Mouse (Mus musculus): ENCODE results near the gene Gm10037.
"Not testable (repeated sequence)": the region's sequence is repeated elsewhere in the genome, so short reads cannot be mapped to it uniquely, and the experiment has no call there.

The Gm10037 gene

GRCm38 (mm10) chr13:67830911-67831336, at the start of gene Gm10037:
TSS of gene Gm10037 (plus strand) at chr13:67831106.
- peak; percentile 53 for DNase-seq (ENCODE audit: low spot score)

DNA sequence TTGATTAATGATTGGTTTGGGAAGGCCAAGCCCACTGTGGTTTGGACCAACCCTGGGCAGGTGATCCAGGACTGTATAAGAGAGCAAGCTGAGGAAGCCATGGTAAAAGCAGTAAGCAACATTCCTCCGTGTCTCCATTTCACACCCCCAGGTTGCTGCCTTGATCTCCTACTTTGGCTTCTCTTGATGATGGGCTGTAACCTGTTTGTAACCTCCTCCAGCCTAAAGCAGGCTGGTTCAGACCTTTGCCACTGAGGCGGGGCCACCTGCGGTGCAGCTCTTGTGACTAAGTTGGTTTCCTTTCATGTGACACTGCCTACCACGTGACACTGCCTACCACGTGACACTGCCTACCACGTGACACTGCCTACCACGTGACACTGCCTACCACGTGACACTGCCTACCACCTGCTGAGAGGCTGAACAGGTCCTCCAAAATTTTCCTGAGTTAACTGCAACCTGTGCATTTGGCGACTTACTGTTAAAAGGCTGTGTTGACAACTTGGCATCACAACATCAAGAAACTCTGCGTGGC, 38.9 kb upstream of the Gm10037 start:
- DNase-seq (ENCODE audit: low spot score), result no peak

- DNase-seq (ENCODE audit: low spot score), result no peak
These were observed 32.3 kb upstream of the Gm10037 start for GRCm38 (mm10) chr13:67798618-67799017.

- DNase-seq (ENCODE audit: low spot score), result not testable (repeated sequence)
These were observed 31.8 kb upstream of the Gm10037 start for GRCm38 (mm10) chr13:67799151-67799550.

DNA sequence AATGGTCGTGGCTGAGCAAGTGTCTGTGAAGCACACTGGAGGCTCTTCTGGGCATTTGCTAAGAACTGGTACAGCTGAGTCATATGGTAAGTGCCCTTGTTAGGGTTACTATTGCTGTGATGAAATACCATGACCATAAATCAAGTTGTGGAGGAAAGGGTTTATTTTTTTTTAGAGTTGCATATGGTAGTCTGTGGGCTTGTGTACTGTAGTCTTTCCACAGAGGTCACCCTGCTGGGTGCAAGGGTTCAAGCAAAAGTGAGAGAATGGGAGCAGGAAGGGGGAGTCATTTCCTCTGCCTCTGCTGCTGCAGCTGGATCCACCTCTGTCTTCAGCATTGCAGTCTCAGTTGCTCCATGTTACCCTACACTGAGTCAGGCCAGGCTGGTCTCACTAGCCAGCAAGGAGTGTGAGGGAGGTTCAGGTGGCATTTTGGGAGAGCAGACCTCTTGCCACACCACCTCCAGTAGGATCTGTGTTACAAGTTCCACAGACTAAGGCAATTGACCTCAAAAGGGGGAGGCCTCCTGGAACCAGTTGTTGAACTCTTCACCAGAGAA, 19.2 kb upstream of the Gm10037 start:
- no peak for DNase-seq (ENCODE audit: low spot score)

- DNase-seq (ENCODE audit: low spot score), result no peak
These were observed 17.8 kb upstream of the Gm10037 start for GRCm38 (mm10) chr13:67812961-67813709.

GRCm38 (mm10) chr13:67813710-67814660, 16.9 kb upstream of the Gm10037 start, which contains the start of gene Zfp273:
TSS of gene Zfp273 (plus strand) at chr13:67813740.
- DNase-seq (ENCODE audit: low spot score), result peak; percentile 81

DNA sequence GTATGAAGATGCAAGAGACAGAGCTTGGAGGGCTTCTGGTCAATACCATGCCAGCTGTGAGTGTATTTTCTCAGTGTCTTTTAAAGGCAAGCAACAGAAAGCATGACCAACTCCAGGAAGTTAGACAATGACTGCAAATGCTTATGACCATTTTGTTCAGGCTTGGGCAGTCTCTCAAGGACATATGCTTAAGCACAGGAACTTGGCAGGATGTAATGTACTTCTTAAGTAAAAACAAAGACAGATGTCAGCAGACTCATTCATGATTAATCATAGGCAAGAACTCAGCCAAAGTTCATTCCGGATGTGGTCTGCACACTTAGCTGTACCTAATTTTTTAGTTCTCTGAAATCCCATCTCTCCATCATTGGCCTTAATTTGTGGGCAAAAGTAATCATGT, 12.3 kb upstream of the Gm10037 start:
- DNase-seq (ENCODE audit: low spot score), result no peak

DNA sequence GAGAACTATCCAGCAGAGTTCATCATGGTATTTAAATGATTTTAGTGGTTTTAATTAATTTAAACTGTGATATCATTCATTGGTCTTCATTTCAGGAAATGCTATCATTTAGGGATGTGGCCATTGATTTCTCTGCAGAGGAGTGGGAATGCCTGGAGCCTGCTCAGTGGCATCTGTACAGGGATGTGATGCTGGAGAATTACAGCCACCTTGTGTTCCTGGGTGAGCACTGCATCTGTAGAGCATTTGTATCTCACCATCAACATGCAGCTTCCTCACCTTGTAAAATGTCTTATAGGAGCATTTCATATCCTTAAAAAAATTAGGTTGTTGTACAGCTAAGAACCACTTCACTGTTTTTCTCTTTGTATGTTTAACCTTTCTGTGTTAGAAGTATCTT, 2.2 kb downstream of the Gm10037 start:
- not testable (repeated sequence) for DNase-seq (ENCODE audit: low spot score)

DNA sequence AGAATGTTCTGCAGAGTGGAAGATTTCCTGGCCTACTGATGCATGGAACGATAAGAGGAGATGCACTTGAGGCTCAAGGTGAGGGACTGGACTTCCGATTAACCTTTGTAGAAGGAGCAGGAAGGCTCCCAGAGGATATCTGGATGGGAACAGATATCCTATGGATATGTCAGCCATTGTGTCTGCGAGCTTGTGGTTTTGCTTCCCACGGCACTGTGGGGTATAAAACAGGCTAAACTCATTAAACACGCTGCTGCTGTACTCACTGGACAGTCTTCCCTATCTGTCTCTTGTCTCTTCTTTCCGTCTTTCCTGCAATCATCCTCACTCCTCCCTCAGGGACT, 12.8 kb downstream of the Gm10037 start:
- DNase-seq (ENCODE audit: low spot score), result no peak

- peak; percentile 61 for DNase-seq (ENCODE audit: low spot score)
These were observed 13.4 kb downstream of the Gm10037 start for GRCm38 (mm10) chr13:67844119-67844852.

DNA sequence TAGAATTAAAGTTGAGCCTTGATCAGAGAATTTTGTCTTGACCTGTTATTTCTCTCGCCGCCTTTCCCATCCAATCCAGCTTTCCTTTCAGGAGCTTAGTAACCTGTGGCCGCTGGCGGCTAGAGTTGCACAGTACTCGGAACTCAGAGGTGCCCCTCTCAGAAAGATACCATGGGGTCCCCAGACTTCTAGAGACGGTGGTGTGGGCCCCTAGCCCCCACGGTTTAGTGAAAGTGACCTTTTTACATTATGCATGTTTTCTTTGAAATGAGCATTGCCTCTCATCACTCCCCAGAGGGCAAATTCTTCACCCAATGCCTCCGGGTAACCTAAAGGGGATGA, 13.9 kb downstream of the Gm10037 start:
- no peak for DNase-seq (ENCODE audit: low spot score)

DNA sequence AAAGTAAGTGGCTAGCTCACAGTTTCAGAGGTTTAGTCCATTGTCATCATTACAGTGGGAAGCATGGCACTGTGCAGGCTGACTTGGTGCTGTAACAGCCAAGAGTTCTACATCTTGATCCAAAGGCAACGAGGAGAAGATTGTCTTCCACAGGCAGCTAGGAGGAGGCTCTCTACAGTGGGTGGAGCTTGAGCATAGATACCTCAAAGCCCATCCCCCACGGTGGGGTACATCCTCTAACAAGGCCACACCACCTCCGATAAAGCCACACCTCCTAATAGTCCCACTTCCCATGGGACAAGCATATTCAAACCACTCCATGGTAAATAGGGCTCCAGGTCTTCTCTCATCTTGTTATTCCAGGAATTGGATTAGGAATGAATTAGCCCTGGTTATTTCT, 19.5 kb downstream of the Gm10037 start:
- no peak for DNase-seq (ENCODE audit: low spot score)

DNA sequence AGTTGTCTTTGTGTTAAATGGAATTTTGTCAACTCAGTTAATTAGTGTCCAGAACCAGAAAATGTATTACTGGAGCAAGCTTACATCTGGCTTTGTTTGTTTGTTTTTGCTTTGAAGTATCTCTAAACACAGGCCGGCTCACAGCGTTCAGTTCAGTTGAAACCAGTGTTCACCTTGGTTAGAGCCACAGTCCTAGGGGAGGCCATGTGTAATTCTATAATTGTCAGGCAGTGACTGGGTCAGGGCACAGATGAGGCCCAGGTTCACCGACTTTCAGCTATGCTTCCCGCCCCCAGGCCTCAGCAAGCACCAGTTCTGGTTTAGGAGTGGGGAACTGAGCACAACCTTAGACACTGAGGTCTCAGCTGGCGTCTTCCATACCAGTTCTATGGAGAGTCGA, 22.2 kb downstream of the Gm10037 start:
- no peak for DNase-seq (ENCODE audit: low spot score)

- peak; percentile 48 for DNase-seq (ENCODE audit: low spot score)
These were observed 23.1 kb downstream of the Gm10037 start for GRCm38 (mm10) chr13:67853983-67854382.

DNA sequence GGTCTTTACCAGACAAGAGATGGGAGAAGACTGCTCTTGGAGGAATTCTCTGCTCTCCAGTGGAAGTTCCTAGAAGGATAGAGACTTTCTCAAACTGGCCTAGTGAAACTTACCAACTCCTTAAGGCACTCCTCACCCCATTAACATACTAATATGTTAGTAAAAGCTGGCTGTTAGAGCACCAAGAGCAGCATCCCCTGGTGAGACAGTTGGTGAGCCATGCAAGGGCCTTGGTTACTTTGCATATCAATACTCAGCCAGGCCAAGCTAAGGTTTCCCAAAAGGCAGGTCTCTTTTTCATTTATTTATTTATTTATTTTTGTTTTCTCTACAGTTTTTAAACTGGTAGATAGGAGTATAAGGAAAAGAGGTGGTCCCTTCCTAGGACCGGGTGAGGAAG, 26.4 kb downstream of the Gm10037 start:
- DNase-seq (ENCODE audit: low spot score), result no peak

DNA sequence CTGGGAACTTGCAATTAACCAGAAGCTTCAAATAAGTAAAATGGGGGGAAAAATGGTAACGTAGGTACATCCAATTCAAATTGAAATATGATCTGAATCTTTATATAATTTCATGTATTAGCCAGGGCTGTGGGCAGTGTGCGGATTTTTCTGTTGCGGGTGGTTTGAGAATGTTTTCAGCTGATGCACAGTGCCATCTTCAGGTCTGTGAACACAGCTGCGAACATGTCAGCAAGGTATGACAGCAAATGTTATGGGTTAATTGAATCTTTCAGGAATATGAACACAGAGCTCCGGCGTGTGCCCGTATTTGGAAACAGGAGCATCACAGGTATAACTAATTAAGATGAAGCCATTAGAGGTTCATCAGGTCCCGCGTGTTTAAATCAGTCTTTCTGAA, 31.6 kb downstream of the Gm10037 start:
- DNase-seq (ENCODE audit: low spot score), result no peak

DNA sequence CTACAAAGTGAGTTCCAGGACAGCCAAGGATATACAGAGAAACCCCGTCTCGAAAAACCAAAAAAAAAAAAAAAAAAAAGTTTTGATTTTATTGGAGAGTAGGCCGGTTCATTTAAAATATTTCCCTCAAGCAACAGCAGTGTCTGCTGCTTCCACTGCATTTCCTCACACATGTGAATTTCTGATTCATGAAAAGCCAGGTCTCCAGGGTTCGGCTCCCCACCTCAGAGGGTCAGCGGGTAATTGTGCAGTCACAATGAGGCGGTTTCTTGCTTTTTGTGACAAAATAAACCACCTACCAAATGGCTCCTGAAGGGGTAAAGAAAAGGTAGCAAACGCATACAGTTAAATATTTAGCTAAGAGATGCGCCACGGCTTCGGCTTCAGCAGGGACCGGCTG, 32.1 kb downstream of the Gm10037 start, which contains the start of gene BC048507:
BC048507 (plus strand) TSS at position 301 of the 400 bp plus-strand sequence.
- no peak for DNase-seq (ENCODE audit: low spot score)

DNA sequence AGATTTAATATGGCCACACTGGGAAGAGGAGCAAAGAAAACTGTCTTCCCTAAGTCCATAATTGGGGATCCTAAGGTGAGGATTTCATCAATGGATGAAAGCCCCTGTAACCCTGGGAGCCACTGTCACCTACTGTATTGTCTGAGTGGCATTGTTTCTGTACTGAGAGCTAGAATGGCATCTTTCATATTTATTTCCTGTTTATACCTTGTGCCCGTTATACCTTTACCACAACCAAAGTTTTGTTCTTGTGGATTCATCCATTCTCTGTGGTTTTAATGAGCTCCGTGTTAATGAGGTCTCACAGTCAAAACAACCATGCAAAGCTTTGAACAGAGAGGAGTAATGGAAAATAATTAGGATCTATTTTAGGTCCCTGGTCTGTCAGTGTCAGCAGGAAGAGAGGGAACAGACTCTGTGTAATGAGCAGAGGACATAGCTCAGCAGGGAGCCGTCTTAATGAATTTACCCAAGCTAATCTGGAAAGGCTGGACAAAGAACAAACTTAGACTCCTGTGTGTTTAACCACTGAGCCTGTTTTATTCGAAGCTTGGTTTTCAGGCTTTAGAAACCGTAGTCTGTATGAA, 34.0 kb downstream of the Gm10037 start:
- DNase-seq (ENCODE audit: low spot score), result no peak

- no peak for DNase-seq (ENCODE audit: low spot score)
These were observed 37.0 kb downstream of the Gm10037 start for GRCm38 (mm10) chr13:67867899-67868298.

DNA sequence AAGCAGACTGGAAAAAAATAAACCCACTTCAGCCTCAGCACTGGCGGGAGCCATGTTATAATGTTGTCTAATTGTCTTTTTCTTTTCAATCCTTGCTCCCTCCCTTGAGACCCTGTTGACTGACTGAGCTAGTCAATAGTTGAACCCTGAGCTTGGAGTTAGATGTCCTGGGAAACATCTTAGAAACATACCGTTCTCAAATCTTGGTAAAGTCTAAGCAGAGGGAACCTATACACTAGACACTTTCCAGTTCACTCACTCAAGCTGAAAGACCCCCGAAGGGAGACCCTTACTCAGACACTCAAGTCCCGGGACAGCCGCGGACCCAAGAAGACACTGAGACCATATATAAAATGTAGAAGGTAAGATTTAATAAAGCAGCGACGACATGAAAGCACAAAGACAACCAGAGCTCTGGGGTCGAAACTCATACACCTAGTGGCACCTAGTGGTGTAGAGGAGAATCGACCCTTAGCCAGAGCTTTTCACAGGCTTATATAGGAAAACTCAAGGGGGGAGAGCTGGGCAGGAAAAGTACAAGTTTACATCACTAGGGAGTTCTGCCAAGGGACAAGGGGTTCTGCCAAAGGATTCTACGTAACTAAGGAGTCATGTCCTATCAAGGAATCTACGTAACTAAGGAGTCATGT, 45.3 kb downstream of the Gm10037 start:
- DNase-seq (ENCODE audit: low spot score), result not testable (repeated sequence)
